Mouse (Mus musculus): ENCODE results near the gene Grap2.

DNA sequence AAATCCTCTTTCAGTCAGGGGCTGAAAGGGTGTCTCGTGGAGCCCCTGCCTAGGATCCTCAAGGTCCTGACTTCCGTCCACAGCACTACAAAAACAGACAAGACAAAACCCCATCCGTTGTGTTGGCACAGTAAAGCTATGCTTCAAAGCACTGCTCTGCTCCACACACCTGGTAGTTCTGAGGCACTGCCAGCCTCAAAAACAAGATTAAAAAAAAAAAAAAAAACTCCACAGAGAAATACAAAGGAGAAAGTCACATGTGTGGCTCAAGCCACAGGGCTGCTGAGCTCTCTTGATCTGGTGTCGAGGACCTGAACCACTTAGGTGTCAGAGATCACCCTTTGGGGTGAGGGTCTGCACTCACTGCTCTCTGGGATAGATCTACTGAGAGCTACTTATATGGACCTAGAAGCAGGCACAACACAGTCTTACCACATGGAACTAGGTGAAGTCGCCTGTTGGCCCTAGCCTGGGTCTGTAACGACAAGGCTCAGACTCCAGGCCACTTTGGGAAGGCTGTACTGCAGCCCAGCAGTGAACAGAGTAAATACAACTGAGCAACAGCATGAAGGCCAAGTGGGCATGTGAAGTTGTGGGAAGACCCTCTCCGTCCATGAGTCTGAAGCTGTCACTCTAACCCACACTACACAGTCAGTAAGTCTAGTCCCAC lies 33.6 kb upstream of the Grap2 start:
- TF ChIP-seq POLR2A (IDR thresholded peaks at IDR 0.05; ENCODE audit: extremely low read depth, insufficient read depth, low read length), result no peak
- no peak for TF ChIP-seq CTCF (IDR thresholded peaks at IDR 0.05; ENCODE audit: extremely low read depth, insufficient read depth, low read length)
